Mouse (Mus musculus) midbrain, embryonic 10.5 days (tissue): ENCODE data around the gene Mks1. TPM values are rescaled to one million over a fixed set of nuclear protein-coding genes. Genes with fewer than 3 reads are reported as not detected.

Experiments used
- DNase-seq: peaks from one replicate; pipeline ENCODE4 v3.0.0-alpha.2; 2017; ENCODE audit warnings: low spot score
- H3K27ac ChIP-seq: fragments of 300-500 bp; sonication (generic); replicated peaks from 2 replicates; pipeline ENCODE4 v1.5.1; 2016; ENCODE audit warnings: mild to moderate bottlenecking
- H3K27me3 ChIP-seq: fragments of 300-500 bp; sonication (generic); 2 replicates; pipeline ENCODE4 v1.6.1; 2016; ENCODE audit warnings: low read depth, mild to moderate bottlenecking; ENCODE audit not compliant: poor library complexity, severe bottlenecking
- H3K36me3 ChIP-seq: fragments of 300-500 bp; sonication (generic); 2 replicates; pipeline ENCODE4 v1.6.1; 2016; ENCODE audit warnings: mild to moderate bottlenecking, moderate library complexity
- H3K4me1 ChIP-seq: fragments of 300-500 bp; sonication (generic); 2 replicates; pipeline ENCODE4 v1.6.1; 2016
- H3K4me3 ChIP-seq: fragments of 300-500 bp; sonication (generic); 2 replicates; pipeline ENCODE4 v1.5.1; 2016; ENCODE audit warnings: mild to moderate bottlenecking, moderate library complexity
- H3K9me3 ChIP-seq: fragments of 300-500 bp; sonication (generic); replicated peaks from 2 replicates; pipeline ENCODE4 v1.6.1; 2016; ENCODE audit warnings: mild to moderate bottlenecking
- WGBS: fragments of 180-500 bp; shearing (Covaris S2); methylation state at CpG from one replicate; pipeline ENCODE4 v1.1.7; 2016; 5-methylcytosine and 5-hydroxymethylcytosine counted together
- polyA plus RNA-seq: library from polyadenylated mRNA; unstranded; fragments of >200 nt; fragmentation: Nextera tagmentation; extraction: Ambion mirVana; gene quantifications from 2 replicates; pipeline ENCODE4 v1.2.1, GENCODE M21; 2016

The Mks1 gene
- 18.1 and 18.8 TPM in 2 replicates for polyA plus RNA-seq

DNA sequence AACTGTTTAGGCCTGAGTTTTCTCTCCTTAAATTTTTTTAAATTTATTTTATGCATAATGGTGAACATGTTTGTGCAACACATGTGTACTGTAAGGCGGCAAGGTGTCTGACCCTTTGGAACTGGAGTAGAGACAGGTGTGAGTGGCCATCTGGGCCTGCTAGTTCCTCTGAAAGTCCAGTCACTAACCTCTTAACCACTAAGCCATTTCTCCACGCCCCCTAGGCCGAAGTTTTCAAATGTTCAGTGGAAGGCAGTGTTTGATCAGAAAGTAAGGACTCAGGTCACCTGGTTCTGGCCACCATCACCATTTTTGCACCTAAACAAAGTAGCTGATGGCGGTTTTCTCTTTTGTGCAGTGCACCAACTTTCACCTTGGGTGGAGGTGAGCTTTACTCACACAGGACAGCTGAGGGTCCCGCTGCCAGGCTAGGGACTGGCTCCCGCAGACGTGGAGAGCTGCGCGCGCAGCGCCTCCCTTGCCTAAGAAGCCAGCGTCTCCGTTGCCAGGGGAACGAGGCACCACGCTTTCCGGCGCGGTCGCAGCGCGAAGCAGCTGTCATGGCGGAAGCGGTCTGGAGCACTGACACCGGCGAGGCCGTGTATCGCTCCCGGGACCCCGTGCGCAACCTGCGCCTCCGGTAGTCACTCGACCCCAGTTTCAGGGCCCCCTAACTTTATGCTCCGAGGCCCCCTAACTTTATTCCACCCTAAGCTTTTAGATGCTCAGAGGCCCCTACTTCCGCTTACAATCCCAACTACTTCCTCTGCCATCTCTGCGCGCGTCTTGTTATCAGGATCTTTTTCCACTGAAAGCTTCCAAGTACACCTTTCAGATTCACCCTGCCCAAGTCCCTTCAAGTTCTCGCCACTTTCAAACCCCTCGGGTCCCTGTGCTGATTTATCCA is at the start of gene Mks1:
Mks1 (plus strand) TSS at position 526 of the 907 bp plus-strand sequence.
- H3K27me3 ChIP-seq: no peaks in the 10 kb centered on the region
- H3K4me1 ChIP-seq: peaks cover 15% of the 10 kb centered on the region
- DNase-seq: peak; percentile 96
- peak within 1 kb of the TSS; percentile 89 for H3K27ac ChIP-seq
- WGBS: 4% methylated on average over 40 of the region's 40 CpGs
- H3K9me3 ChIP-seq: no peaks in the 10 kb centered on the region
- H3K36me3 ChIP-seq: peaks cover 24% of the 10 kb centered on the region
- peak within 1 kb of the TSS; percentile 76 for H3K4me3 ChIP-seq

DNA sequence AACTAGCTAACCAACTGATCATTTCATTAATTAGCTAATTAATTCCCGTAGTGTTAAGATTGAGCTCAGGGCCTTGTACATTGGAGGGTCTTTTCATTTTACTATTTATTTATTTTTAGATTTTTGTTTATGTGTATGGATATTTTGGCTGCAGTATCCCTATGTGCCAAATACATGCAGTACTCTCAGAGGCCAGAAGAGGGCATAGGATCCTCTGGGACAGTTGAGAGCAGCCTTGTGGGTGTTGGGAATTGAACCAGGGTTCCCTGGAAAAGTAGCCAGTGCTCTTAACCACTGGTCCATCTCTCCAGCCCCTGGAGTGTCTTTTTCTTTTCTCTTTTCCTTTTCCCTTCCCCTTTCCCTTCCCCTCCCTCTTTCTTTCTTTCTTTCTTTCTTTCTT is 47.6 kb upstream of the Mks1 start:
- Histone ChIP-seq H3K27me3 (peaks cover 11% of the 10 kb centered on the region; the same call in 1 of the 2 replicates), H3K4me3 (no peak overlapping the region), H3K4me1 (peaks cover 7% of the 10 kb centered on the region), H3K36me3 (no peaks in the 10 kb centered on the region), H3K27ac (no peak overlapping the region), H3K9me3 (no peaks in the 10 kb centered on the region)
- WGBS: 70% methylated on average over 1 of the region's 1 CpGs
- no peak for DNase-seq

DNA sequence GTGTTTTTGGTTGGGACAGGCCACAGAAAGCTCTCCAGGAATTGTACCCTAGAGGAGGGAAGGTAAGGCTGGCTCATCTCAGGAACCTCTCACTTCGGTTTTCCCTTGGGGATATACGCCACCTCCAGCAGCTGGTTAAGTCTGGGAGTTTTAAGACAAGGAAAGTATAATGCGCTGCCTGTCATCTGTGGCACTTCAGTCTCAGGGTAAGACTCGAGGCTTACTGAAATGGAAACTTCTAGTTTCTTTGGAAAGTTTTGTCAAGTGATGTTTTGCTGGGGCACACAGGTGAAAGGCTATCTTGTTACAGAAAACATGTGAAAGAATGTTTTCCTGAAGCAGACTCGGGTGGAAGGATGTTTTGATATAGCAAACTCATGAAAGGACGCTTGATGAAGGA is 45.6 kb upstream of the Mks1 start:
- Histone ChIP-seq H3K9me3 (no peaks in the 10 kb centered on the region), H3K4me1 (peaks cover 15% of the 10 kb centered on the region), H3K4me3 (no peak overlapping the region), H3K27ac (no peak overlapping the region), H3K36me3 (no peaks in the 10 kb centered on the region), H3K27me3 (no peaks in the 10 kb centered on the region)
- no peak for DNase-seq
- WGBS: 83% methylated on average over 6 of the region's 6 CpGs

DNA sequence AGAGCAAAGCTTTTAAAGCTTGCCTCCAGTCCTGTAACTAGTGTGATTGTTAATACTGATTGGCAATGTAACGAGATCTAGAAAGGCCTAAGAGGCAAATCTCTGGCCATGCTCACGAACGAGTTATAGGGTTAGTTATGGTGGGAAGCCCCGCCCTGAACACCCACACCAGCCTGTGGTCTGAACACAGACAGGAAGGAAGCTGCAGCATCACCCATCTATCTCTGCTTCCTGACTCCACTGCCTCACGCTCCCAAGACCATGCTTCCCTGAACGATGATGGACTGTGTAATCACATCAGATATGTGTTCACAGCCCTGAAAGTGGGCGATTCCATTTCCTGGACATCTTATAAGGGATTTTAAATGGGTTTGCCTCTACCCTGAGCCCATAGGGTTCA is 44.8 kb upstream of the Mks1 start:
- Histone ChIP-seq H3K9me3 (no peaks in the 10 kb centered on the region), H3K4me1 (peaks cover 13% of the 10 kb centered on the region), H3K27ac (no peak overlapping the region), H3K4me3 (no peak overlapping the region), H3K36me3 (no peaks in the 10 kb centered on the region), H3K27me3 (no peaks in the 10 kb centered on the region)
- no peak for DNase-seq
- 92% methylated on average over 7 of the region's 7 CpGs for whole genome bisulfite sequencing

DNA sequence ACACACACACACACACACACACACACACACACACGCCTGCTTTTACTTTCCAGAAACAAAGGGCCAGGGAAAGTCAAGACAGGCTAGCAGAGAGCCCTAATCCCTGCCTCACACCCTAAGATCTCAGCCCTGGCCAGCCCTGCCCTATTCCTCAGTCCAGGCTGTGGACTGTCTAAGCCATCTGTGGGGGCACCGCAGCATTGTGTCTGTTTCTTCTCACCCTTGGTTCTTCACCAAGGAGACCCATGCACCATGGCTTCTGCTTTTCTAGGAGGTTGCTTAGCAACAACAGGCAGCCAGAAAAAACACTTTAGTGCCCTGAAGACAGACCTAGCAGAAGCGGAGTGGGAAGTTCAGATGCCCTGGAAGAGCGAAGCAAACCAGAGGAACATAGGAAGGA is 41.6 kb upstream of the Mks1 start:
- WGBS: 69% methylated on average over 4 of the region's 4 CpGs
- Histone ChIP-seq H3K36me3 (no peaks in the 10 kb centered on the region), H3K4me3 (no peak overlapping the region), H3K27ac (0 out of 2 replicates have a peak overlapping the region, but pooled peaks have one; percentile 46), H3K27me3 (peaks cover 8% of the 10 kb centered on the region), H3K9me3 (no peaks in the 10 kb centered on the region), H3K4me1 (peaks cover 18% of the 10 kb centered on the region)
- no peak for DNase-seq

DNA sequence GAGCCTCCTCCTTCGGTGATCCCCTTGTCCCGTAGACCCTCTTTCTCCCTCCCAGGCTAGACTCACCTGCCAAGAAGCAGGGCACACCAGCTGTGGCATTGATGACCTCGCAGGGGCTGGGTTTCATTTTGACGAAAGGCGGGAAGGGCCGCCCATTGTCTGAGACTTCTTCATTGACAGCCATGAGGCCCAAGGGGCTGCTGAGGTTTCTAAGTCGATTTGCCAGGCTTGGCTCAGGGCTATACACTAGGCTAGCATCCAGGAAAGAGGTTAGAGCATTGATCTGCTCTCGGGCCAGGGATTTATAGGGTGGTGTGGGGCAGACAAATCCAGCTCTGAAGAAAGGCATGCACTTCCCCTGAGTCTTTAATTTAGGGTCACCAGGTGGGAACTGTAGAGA is 38.2 kb upstream of the Mks1 start:
- Histone ChIP-seq H3K36me3 (no peaks in the 10 kb centered on the region), H3K4me1 (peaks cover 31% of the 10 kb centered on the region), H3K4me3 (no peak overlapping the region), H3K27ac (no peak overlapping the region), H3K27me3 (peaks cover 30% of the 10 kb centered on the region), H3K9me3 (no peaks in the 10 kb centered on the region)
- DNase-seq: no peak
- 72% methylated on average over 8 of the region's 8 CpGs for WGBS

DNA sequence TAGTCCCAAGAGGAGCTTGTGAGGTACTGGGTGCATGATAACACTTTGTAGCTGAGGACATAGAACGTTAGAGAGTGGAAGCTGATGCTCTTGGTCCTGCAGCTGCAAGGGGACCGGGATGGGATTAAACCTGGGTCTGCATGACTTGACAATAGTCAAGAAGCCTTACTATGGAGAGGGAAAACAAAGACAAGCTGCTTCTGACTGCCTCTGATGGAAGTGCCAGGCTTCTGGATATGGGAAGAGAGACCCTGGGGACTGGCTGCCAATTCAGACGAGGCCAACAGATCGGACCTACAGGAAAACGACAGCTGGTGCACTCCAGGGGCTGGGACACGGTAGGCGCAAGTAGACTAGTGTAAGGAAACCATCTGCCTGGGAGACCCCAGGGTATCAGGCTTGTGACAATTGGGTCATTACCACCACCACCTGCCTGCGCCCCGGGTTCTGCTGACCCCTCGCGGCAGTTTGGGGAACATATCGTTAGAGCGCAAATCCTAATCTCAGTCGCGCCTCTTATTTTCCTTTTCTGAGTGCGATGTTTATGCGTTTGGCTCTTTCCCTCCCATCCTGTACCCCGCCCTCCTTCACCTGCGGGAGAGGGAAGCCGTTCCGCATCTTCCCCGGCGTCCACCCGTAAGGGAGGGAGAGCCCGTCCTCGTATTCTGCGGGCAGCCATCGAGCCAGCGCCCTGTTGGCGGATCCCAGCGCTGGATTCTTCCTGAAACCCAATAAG is 36.1 kb upstream of the Mks1 start:
- H3K4me1 ChIP-seq: peaks cover 22% of the 10 kb centered on the region
- peak overlapping the region; percentile 81 for H3K27ac ChIP-seq
- H3K9me3 ChIP-seq: no peaks in the 10 kb centered on the region
- H3K27me3 ChIP-seq: peaks cover 30% of the 10 kb centered on the region
- WGBS: 3% methylated on average over 31 of the region's 31 CpGs
- peak overlapping the region; percentile 55 for H3K4me3 ChIP-seq
- DNase-seq: peak; percentile 61
- H3K36me3 ChIP-seq: no peaks in the 10 kb centered on the region

DNA sequence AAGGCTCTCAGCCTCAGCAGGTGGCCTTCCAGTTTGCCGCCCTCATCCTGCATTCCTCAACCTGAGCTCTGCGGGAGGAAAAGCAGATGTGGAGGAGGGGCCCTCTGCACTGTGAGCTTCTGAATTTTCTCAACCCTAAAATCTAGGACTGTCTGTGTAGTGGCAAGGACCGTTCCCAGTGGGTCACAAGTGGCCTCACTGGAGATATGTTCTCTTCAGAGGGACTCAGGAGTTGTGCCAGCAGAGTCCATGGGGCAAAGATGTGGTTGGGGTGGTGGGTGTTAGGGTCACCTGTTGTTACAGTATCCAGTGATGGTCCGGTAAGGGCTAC is 35.6 kb upstream of the Mks1 start:
- Histone ChIP-seq H3K27ac (peak overlapping the region; percentile 81), H3K27me3 (peaks cover 30% of the 10 kb centered on the region), H3K36me3 (no peaks in the 10 kb centered on the region), H3K9me3 (no peaks in the 10 kb centered on the region), H3K4me3 (peak overlapping the region; percentile 55), H3K4me1 (peaks cover 21% of the 10 kb centered on the region)
- 30% methylated on average over 4 of the region's 4 CpGs for WGBS
- no peak for DNase-seq

DNA sequence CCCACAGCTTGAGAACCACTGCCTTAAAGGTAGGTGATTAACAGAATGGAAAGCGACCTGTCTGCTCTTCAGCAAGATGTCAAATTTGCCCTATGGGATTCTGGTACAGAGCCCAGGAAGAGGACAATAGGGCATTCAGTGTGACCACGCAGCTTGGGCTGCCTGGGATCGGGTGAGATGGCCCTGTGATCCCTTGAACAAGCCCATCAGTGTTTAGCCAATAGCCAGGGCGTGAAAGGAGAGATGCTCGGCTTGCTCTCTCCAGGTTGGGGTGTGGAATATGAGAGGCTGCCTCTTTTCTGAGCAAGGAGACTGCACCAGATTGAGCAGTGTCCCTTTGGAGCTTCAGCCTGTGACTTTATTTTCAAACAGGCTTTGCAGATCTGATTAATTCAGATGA is 31.5 kb upstream of the Mks1 start:
- H3K9me3 ChIP-seq: no peaks in the 10 kb centered on the region
- DNase-seq: no peak
- no peak overlapping the region for H3K27ac ChIP-seq
- H3K27me3 ChIP-seq: peaks cover 29% of the 10 kb centered on the region
- H3K4me3 ChIP-seq: no peak overlapping the region
- WGBS: 51% methylated on average over 5 of the region's 5 CpGs
- no peaks in the 10 kb centered on the region for H3K36me3 ChIP-seq
- peaks cover 13% of the 10 kb centered on the region for H3K4me1 ChIP-seq

DNA sequence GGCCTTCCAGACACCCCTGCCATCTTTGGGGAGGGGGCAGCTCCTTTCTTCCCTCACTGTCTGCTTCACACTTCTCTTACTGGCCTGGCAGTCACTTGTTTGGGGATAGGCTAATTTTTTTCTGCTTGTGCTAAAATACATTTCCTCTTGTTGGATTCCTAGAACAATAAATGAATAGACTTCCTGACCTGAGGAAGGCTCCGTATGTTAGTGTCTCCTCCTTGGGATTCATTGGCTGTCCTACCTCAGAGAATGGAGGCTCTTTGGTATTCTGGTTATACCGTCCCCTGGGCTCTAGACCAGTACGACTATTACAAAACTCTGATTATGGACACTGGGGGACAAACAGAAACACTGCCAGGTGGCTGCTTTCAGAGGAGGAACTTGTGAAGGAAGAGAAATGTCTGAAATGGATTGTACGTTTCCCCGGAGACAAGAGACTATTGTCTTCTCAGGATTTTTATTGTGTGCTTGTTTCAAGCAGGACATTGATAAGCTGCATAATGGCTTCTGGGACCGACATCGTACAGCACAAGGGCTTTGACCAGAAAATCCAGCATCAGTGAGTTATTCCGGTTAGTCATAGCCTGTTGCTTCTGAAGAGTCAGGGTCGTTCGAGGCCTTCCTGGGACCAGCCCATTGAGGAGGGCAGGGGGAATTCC is 24.6 kb upstream of the Mks1 start, which contains the start of gene Lpo:
Lpo (minus strand) TSS at position 51 of the 662 bp plus-strand sequence.
- peaks cover 13% of the 10 kb centered on the region for H3K4me1 ChIP-seq
- WGBS: 51% methylated on average over 10 of the region's 10 CpGs
- no peaks in the 10 kb centered on the region for H3K36me3 ChIP-seq
- no peaks in the 10 kb centered on the region for H3K9me3 ChIP-seq
- H3K27me3 ChIP-seq: 0 out of 2 replicates have a peak, but pooled peaks cover under 1% of the 10 kb centered on the region
- no peak for DNase-seq
- H3K27ac ChIP-seq: peak within 1 kb of the TSS; percentile 43
- H3K4me3 ChIP-seq: no peak within 1 kb of the TSS

DNA sequence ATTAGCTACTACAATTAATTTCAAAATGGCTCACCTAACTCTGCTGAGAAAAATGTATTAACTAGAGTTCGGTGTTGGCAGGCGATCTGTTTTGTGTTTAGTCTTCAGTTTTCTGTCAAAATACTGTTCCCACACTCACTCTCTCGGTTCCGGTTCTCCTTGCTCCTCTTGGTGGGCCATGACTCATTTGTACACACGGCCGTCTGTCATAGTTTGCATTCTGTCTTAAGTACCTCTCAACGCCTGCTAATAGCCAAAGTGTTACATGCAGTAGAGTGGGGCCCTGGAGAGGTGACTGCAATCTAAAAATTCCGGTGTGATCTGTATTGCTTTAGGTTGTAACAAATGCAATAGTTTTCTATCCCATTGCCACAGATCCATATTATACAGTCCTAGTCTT is 12.3 kb upstream of the Mks1 start:
- H3K4me3 ChIP-seq: no peak overlapping the region
- DNase-seq: no peak
- WGBS: 92% methylated on average over 8 of the region's 8 CpGs

DNA sequence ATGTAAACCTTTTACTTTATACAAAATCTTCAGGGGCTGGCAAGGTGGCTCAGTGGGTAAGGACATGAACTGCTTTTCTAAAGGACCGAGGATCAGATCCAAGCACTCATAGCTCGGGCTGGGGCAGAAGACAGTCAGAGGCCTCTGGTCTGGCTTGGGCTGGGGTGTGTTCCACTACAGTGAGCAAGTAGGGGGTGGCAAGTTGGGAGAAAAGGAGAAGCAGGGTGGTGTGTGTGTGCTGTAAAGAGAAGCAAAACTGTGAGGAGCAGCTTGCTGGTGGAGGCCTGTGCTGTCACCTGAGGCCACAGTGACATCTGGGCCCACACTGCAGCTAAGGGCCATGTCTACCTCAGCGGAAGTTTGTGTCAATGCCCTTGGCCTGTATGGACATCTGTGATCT is 11.6 kb upstream of the Mks1 start:
- WGBS: 89% methylated on average over 3 of the region's 3 CpGs
- DNase-seq: no peak
- Histone ChIP-seq H3K27me3 (no peaks in the 10 kb centered on the region), H3K9me3 (no peaks in the 10 kb centered on the region), H3K36me3 (no peaks in the 10 kb centered on the region), H3K27ac (no peak overlapping the region), H3K4me1 (no peaks in the 10 kb centered on the region), H3K4me3 (no peak overlapping the region)

More for the DNA sequence above, 12.3 kb upstream of the Mks1 start:
- Histone ChIP-seq H3K36me3 (no peaks in the 10 kb centered on the region), H3K9me3 (no peaks in the 10 kb centered on the region), H3K27me3 (no peaks in the 10 kb centered on the region), H3K4me1 (no peaks in the 10 kb centered on the region), H3K27ac (no peak overlapping the region)
